Mouse (Mus musculus): ENCODE data around the gene Cpne5. TPM values are rescaled to one million over a fixed set of nuclear protein-coding genes. Genes with fewer than 3 reads are reported as not detected.
A peak's percentile ranks its signal among the peaks of the same experiment; 100 is the strongest.

Gene Cpne5
- polyA plus RNA-seq, 1 experiment from 2014 or later: 8.2 TPM

- H3K9me3 ChIP-seq (ENCODE audit: low read length): no peaks in the 10 kb centered on the region
- no peaks in the 10 kb centered on the region for H3K27me3 ChIP-seq (ENCODE audit: insufficient read depth, low read length)
- H3K9ac ChIP-seq (replicated peaks; ENCODE audit: low read length): no peak overlapping the region
- WGBS: 15% methylated on average over 9 of the region's 9 CpGs
- peaks cover 8% of the 10 kb centered on the region for H3K4me1 ChIP-seq (ENCODE audit: insufficient read depth, low read length)
- ATAC-seq (ENCODE audit: low FRiP score, low TSS enrichment): peak; percentile 53; the same call in 1 of the 2 replicates
- H3K4me2 ChIP-seq (replicated peaks; ENCODE audit: low read depth, low read length): no peak overlapping the region
- H3K36me3 ChIP-seq (ENCODE audit: insufficient read depth, low read length): no peaks in the 10 kb centered on the region
- H3K27ac ChIP-seq (ENCODE audit: low read length): no peak overlapping the region
- no peak overlapping the region for H3K4me3 ChIP-seq (ENCODE audit: low read length)
These were observed 61.3 kb downstream of the Cpne5 start for GRCm38 (mm10) chr17:29176391-29177267.

- ATAC-seq (ENCODE audit: low FRiP score, low TSS enrichment): no peak
- no peaks in the 10 kb centered on the region for H3K36me3 ChIP-seq (ENCODE audit: insufficient read depth, low read length)
- 70% methylated on average over 3 of the region's 3 CpGs for WGBS
These were observed 62.3 kb downstream of the Cpne5 start for GRCm38 (mm10) chr17:29175693-29176092.

GRCm38 (mm10) chr17:29173165-29173564 lies 64.8 kb downstream of the Cpne5 start:
- H3K27me3 ChIP-seq (ENCODE audit: insufficient read depth, low read length): no peaks in the 10 kb centered on the region
- H3K4me3 ChIP-seq (ENCODE audit: low read length): no peak overlapping the region
- H3K9me3 ChIP-seq (ENCODE audit: low read length): no peaks in the 10 kb centered on the region
- ATAC-seq (ENCODE audit: low FRiP score, low TSS enrichment): no peak
- H3K4me1 ChIP-seq (ENCODE audit: insufficient read depth, low read length): peaks cover 13% of the 10 kb centered on the region
- H3K27ac ChIP-seq (ENCODE audit: low read length): no peak overlapping the region
- WGBS: 79% methylated on average over 8 of the region's 8 CpGs
- H3K4me2 ChIP-seq (replicated peaks; ENCODE audit: low read depth, low read length): no peak overlapping the region
- H3K36me3 ChIP-seq (ENCODE audit: insufficient read depth, low read length): no peaks in the 10 kb centered on the region
- no peak overlapping the region for H3K9ac ChIP-seq (replicated peaks; ENCODE audit: low read length)

More at GRCm38 (mm10) chr17:29175693-29176092, 62.3 kb downstream of the Cpne5 start:
- no peak overlapping the region for H3K4me2 ChIP-seq (replicated peaks; ENCODE audit: low read depth, low read length)
- no peaks in the 10 kb centered on the region for H3K9me3 ChIP-seq (ENCODE audit: low read length)
- no peak overlapping the region for H3K9ac ChIP-seq (replicated peaks; ENCODE audit: low read length)
- H3K4me3 ChIP-seq (ENCODE audit: low read length): no peak overlapping the region
- no peak overlapping the region for H3K27ac ChIP-seq (ENCODE audit: low read length)
- H3K4me1 ChIP-seq (ENCODE audit: insufficient read depth, low read length): peaks cover 12% of the 10 kb centered on the region
- no peaks in the 10 kb centered on the region for H3K27me3 ChIP-seq (ENCODE audit: insufficient read depth, low read length)

- H3K4me3 ChIP-seq (ENCODE audit: low read length): no peak overlapping the region
- H3K9ac ChIP-seq (replicated peaks; ENCODE audit: low read length): no peak overlapping the region
- WGBS: 42% methylated on average over 10 of the region's 10 CpGs
- H3K9me3 ChIP-seq (ENCODE audit: low read length): no peaks in the 10 kb centered on the region
- H3K36me3 ChIP-seq (ENCODE audit: insufficient read depth, low read length): no peaks in the 10 kb centered on the region
- no peak overlapping the region for H3K4me2 ChIP-seq (replicated peaks; ENCODE audit: low read depth, low read length)
- H3K4me1 ChIP-seq (ENCODE audit: insufficient read depth, low read length): peaks cover 20% of the 10 kb centered on the region
- no peaks in the 10 kb centered on the region for H3K27me3 ChIP-seq (ENCODE audit: insufficient read depth, low read length)
- no peak overlapping the region for H3K27ac ChIP-seq (ENCODE audit: low read length)
- ATAC-seq (ENCODE audit: low FRiP score, low TSS enrichment): no peak
These were observed 65.9 kb downstream of the Cpne5 start for GRCm38 (mm10) chr17:29172062-29172461.

GRCm38 (mm10) chr17:29171001-29171772 lies 66.8 kb downstream of the Cpne5 start:
- Histone ChIP-seq H3K27ac (ENCODE audit: low read length) (0 out of 2 replicates have a peak overlapping the region, but pooled peaks have one; percentile 8), H3K9me3 (ENCODE audit: low read length) (no peaks in the 10 kb centered on the region), H3K9ac (replicated peaks; ENCODE audit: low read length) (0 out of 2 replicates have a peak overlapping the region, but pooled peaks have one; percentile 3), H3K27me3 (ENCODE audit: insufficient read depth, low read length) (no peaks in the 10 kb centered on the region), H3K4me1 (ENCODE audit: insufficient read depth, low read length) (peaks cover 23% of the 10 kb centered on the region), H3K36me3 (ENCODE audit: insufficient read depth, low read length) (no peaks in the 10 kb centered on the region), H3K4me3 (ENCODE audit: low read length) (no peak overlapping the region), H3K4me2 (replicated peaks; ENCODE audit: low read depth, low read length) (no peak overlapping the region)
- ATAC-seq (ENCODE audit: low FRiP score, low TSS enrichment): peak; percentile 70; the same call in 1 of the 2 replicates
- WGBS: 20% methylated on average over 14 of the region's 14 CpGs

- WGBS: 57% methylated on average over 14 of the region's 14 CpGs
- H3K9me3 ChIP-seq (ENCODE audit: low read length): no peaks in the 10 kb centered on the region
- peaks cover 27% of the 10 kb centered on the region for H3K4me1 ChIP-seq (ENCODE audit: insufficient read depth, low read length)
- no peaks in the 10 kb centered on the region for H3K36me3 ChIP-seq (ENCODE audit: insufficient read depth, low read length)
- no peak overlapping the region for H3K4me3 ChIP-seq (ENCODE audit: low read length)
- 0 out of 2 replicates have a peak overlapping the region, but pooled peaks have one; percentile 3 for H3K9ac ChIP-seq (replicated peaks; ENCODE audit: low read length)
- ATAC-seq (ENCODE audit: low FRiP score, low TSS enrichment): no peak
- no peak overlapping the region for H3K4me2 ChIP-seq (replicated peaks; ENCODE audit: low read depth, low read length)
- H3K27ac ChIP-seq (ENCODE audit: low read length): 0 out of 2 replicates have a peak overlapping the region, but pooled peaks have one; percentile 8
- H3K27me3 ChIP-seq (ENCODE audit: insufficient read depth, low read length): no peaks in the 10 kb centered on the region
These were observed 67.5 kb downstream of the Cpne5 start for GRCm38 (mm10) chr17:29170431-29171000.

- no peak for ATAC-seq (ENCODE audit: low FRiP score, low TSS enrichment)
- H3K27ac ChIP-seq (ENCODE audit: low read length): no peak overlapping the region
- H3K36me3 ChIP-seq (ENCODE audit: insufficient read depth, low read length): no peaks in the 10 kb centered on the region
- peaks cover 41% of the 10 kb centered on the region for H3K4me1 ChIP-seq (ENCODE audit: insufficient read depth, low read length)
- H3K4me2 ChIP-seq (replicated peaks; ENCODE audit: low read depth, low read length): no peak overlapping the region
- H3K27me3 ChIP-seq (ENCODE audit: insufficient read depth, low read length): no peaks in the 10 kb centered on the region
- no peaks in the 10 kb centered on the region for H3K9me3 ChIP-seq (ENCODE audit: low read length)
- no peak overlapping the region for H3K9ac ChIP-seq (replicated peaks; ENCODE audit: low read length)
- WGBS: 77% methylated on average over 12 of the region's 12 CpGs
- no peak overlapping the region for H3K4me3 ChIP-seq (ENCODE audit: low read length)
These were observed 68.9 kb downstream of the Cpne5 start for GRCm38 (mm10) chr17:29168996-29169601.

GRCm38 (mm10) chr17:29168438-29168837 lies 69.5 kb downstream of the Cpne5 start:
- H3K27ac ChIP-seq (ENCODE audit: low read length): no peak overlapping the region

GRCm38 (mm10) chr17:29167371-29167770 lies 70.6 kb downstream of the Cpne5 start:
- peak; percentile 3; the same call in 1 of the 2 replicates for ATAC-seq (ENCODE audit: low FRiP score, low TSS enrichment)
- H3K4me3 ChIP-seq (ENCODE audit: low read length): no peak overlapping the region
- H3K9me3 ChIP-seq (ENCODE audit: low read length): no peaks in the 10 kb centered on the region
- 53% methylated on average over 6 of the region's 6 CpGs for WGBS
- no peaks in the 10 kb centered on the region for H3K36me3 ChIP-seq (ENCODE audit: insufficient read depth, low read length)
- H3K4me2 ChIP-seq (replicated peaks; ENCODE audit: low read depth, low read length): no peak overlapping the region
- H3K27me3 ChIP-seq (ENCODE audit: insufficient read depth, low read length): no peaks in the 10 kb centered on the region
- H3K9ac ChIP-seq (replicated peaks; ENCODE audit: low read length): 0 out of 2 replicates have a peak overlapping the region, but pooled peaks have one; percentile 4
- H3K27ac ChIP-seq (ENCODE audit: low read length): peak overlapping the region; percentile 86
- H3K4me1 ChIP-seq (ENCODE audit: insufficient read depth, low read length): peaks cover 42% of the 10 kb centered on the region

More at GRCm38 (mm10) chr17:29168438-29168837, 69.5 kb downstream of the Cpne5 start:
- no peak overlapping the region for H3K4me3 ChIP-seq (ENCODE audit: low read length)
- no peaks in the 10 kb centered on the region for H3K36me3 ChIP-seq (ENCODE audit: insufficient read depth, low read length)
- no peak overlapping the region for H3K9ac ChIP-seq (replicated peaks; ENCODE audit: low read length)
- H3K27me3 ChIP-seq (ENCODE audit: insufficient read depth, low read length): no peaks in the 10 kb centered on the region
- 88% methylated on average over 4 of the region's 4 CpGs for WGBS
- no peaks in the 10 kb centered on the region for H3K9me3 ChIP-seq (ENCODE audit: low read length)
- H3K4me1 ChIP-seq (ENCODE audit: insufficient read depth, low read length): peaks cover 42% of the 10 kb centered on the region
- H3K4me2 ChIP-seq (replicated peaks; ENCODE audit: low read depth, low read length): no peak overlapping the region
- ATAC-seq (ENCODE audit: low FRiP score, low TSS enrichment): no peak
